Mouse (Mus musculus): ENCODE measurements around the gene Csf3.

The Csf3 gene

DNA sequence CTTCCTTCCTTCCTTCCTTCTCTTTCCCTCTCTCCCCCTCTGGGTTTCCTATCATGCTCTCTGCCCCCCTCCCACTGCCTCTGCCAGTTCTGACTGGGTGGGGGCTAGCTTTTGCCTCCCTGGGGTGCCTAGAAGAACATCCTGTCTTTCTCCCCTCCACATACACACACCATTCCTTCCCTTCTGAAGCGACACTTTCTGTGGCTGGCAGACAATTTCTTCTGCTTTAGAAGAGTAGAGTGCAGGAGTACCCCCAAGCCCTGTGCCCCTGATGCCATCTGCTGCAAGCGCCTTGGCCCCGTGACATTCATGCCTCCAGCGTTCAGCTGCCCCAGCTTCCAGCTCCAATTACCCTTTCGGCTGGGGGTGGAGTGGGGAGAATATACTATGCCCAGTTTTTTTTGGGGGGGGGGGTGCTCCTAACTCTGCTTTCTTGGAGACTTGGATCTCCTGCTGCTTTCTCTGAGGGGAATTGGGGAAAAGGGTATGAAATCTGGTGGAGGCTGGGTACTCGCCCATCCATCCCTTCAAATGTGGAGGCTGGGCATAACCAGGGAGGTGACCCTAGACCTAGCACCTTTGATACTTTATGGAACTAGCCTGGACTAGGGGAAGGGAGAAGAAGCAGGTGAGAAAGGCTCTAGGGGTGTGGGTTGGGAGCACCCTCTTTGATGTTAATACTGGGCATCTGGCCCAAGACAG, 46.9 kb downstream of the Csf3 start:
- no peak for DNase-seq (ENCODE audit: low read depth, low spot score)

DNA sequence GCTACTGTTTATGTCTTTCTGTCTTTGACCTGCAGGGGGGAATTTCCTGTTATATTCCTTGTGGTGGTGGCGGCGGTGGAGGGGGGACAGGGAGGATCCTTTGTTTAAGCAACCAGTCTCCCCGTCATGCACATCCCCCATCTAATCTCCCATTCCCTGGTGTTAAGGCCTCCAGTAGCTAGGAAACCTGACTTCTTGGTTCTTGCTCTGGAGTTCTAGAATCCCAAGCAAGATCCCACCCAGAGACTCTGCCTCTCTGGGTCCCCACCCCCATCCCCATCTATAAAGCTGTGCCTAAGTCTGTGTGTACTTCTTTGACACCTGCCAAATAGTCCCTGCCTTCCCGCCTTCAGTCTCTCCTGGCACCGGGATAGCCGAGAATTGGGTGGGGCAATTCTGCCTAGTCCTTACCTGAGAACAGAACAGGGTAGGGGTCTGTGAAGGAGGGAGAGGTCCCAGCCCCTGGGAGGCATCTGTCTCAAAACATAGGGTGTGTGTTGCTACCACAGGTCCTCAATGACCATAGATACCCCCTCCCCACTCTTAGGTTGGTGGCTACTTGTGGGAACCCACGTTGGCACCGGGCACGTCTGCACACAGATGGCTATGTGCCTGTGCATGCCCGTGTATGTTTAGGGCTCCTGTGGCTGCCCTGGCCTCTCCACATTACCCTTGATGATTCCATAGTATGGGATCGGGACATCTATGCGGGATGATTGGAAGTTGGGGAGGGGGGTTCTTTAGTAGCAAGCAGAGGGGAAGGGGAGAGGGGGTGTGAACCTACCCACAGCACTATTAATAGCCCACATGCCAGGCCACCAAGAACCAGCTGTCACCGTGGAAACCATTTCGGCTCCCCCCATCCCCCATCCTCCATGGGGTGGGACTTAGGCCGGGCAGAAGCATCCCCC, 47.7 kb downstream of the Csf3 start:
- DNase-seq (ENCODE audit: low read depth, low spot score): no peak

DNA sequence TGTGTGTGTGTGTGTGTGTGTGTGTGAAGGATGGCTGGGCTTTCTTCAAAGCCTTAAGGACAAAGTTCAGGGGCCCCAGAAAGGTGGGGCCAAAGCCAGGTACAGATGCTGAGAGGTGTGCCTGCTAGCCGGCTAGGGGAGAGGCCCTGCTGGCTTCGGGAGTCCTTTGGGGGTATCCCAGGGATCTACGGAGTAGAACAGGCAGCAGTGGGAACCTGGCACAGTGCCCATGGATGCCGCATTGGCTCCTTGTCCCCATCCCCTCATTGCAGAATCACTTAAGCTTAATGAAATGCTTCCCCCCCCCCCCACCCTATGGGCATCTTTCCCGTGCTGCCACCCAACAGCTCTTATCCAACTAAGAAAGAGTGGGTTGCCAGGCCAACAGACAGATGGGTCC, 48.7 kb downstream of the Csf3 start:
- no peak for DNase-seq (ENCODE audit: low read depth, low spot score)

DNA sequence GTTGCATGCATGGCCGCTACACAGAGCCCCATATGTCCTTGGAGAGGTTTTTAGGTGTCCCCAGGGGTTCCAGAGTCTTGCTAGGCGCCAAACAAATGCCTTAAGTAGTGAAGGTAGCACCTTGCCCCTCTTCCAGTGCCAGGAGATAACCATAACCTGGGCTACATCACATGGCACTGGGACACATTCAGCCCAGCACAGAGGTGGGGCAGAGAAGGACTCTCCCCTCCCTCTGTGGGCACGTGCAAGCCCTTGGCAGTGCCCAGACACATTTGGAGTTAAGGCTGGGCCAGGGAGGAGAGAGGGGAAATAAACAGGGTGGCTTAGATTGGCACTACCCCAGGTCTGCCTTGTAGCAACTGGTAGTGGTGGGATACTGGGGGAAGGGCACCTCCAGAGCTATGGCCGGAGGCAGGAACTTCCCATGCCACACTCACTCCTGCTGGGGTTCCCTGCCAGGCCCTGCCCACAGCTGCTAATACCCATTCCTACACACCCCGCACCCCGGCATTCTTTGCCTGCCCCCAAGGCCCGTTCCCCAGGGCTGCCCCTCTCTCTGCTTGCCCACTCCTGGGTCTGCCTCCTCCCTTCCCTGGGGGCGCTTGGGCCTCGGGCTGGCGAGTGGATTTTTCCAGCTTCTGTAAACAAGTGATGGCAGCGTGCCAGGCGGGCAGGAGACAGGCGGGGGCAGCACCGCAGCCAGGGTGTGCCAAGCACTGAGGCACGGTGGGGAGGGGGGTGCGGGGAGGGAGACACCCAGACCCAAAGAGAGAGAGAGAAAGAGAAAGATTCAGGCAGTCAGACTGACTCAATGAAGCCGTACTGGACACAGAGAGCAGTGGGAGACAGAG, 49.5 kb downstream of the Csf3 start:
- no peak for DNase-seq (ENCODE audit: low read depth, low spot score)

DNA sequence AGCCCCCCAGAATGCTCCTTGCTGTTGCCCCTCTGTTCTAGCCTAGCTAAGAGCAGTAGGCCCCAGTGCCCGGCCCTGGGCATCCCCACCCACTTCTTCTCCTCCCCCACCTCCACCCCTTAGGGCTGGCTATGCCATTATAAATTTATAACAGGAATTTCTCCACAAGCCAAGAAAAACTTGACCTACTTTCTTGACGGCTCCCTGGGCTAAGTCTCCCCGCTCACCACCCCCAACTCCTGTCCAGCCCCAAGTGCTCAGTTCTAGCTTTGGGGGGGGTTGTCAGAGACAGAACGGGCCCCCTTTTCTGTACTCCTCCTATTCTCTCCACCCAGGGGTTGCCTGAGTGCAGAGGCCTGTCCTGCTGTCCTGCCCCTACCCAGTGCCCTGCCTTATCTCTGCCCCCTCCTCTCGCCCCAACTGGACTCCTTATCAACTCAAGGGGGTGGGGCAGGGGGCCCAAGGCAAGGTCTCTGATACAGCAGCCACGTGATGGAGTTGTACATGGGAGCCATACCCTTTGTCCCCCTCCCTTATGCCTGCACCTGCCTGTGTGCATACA, 50.2 kb downstream of the Csf3 start:
- DNase-seq (ENCODE audit: low read depth, low spot score): no peak

DNA sequence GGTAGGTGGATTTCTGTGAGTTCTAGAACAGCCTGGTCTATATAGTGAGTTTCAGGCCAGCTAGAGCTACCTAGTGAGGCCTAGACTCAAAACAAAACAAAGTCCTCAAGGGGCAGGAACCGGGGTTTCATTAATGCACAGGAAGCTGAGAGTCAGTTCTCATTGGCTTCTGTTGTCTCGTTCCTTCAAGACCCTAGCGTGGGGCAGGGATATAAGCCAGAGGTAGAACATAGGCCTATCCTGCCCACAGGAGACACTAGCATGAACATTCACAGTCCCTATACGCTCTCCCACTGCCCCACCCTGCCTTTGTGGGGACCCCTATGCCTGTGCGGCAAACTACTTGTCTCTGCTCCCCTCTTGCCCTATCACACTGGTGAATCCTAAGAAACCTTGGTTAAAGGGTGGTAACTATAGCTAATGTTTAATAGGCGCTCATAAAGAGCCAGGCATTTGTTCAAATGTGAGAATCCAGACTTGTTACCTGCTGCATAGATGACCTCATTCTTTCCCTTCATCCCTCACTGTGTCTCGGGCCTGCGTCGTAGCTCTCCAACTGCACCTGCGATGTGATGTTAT, 51.6 kb downstream of the Csf3 start:
- no peak for DNase-seq (ENCODE audit: low read depth, low spot score)
